Mouse (Mus musculus) lung, postnatal 0 days (tissue): Measurements from ENCODE around the gene Borcs8. TPM values are rescaled to one million over a fixed set of nuclear protein-coding genes. Genes with fewer than 3 reads are reported as not detected.

Experiments used
- ATAC-seq: fragments of 200-750 bp; cut with Nextera tagmentation; 2 replicates; pipeline ENCODE4 v1.8.0; 2017; ENCODE audit warnings: moderate library complexity
- DNase-seq: peaks from one replicate; pipeline ENCODE4 v3.0.0-alpha.2; 2016; ENCODE audit warnings: low spot score
- H3K27ac ChIP-seq: fragments of 300-500 bp; sonication (generic); 2 replicates; pipeline ENCODE4 v1.5.1; 2014; ENCODE audit warnings: antibody characterized with exemption, mild to moderate bottlenecking, low read length, mixed read lengths
- H3K27me3 ChIP-seq: fragments of 300-500 bp; sonication (generic); replicated peaks from 2 replicates; pipeline ENCODE4 v1.6.1; 2014; ENCODE audit warnings: low read length, mixed read lengths; ENCODE audit not compliant: insufficient read depth
- H3K36me3 ChIP-seq: fragments of 300-500 bp; sonication (generic); 2 replicates; pipeline ENCODE4 v1.6.1; 2014; ENCODE audit warnings: low read length, mixed read lengths; ENCODE audit not compliant: insufficient read depth
- H3K4me1 ChIP-seq: fragments of 300-500 bp; sonication (generic); 2 replicates; pipeline ENCODE4 v1.6.1; 2014; ENCODE audit warnings: antibody characterized with exemption, low read depth, low read length, mixed read lengths; ENCODE audit not compliant: insufficient read depth
- H3K4me2 ChIP-seq: fragments of 300-500 bp; sonication (generic); replicated peaks from 2 replicates; pipeline ENCODE4 v1.6.1; 2014; ENCODE audit warnings: low read depth, mild to moderate bottlenecking, low read length, moderate library complexity, mixed read lengths
- H3K4me3 ChIP-seq: fragments of 300-500 bp; sonication (generic); 2 replicates; pipeline ENCODE4 v1.5.1; 2014; ENCODE audit warnings: low read depth, low read length
- H3K9ac ChIP-seq: fragments of 300-500 bp; sonication (generic); replicated peaks from 2 replicates; pipeline ENCODE4 v1.6.1; 2014; ENCODE audit warnings: low read depth, mild to moderate bottlenecking
- H3K9me3 ChIP-seq: fragments of 300-500 bp; sonication (generic); 2 replicates; pipeline ENCODE4 v1.6.1; 2016; ENCODE audit warnings: low read length, mixed read lengths
- CTCF ChIP-seq: IDR thresholded peaks from 2 replicates; pipeline ENCODE4 v1.5.1; 2016; ENCODE audit warnings: antibody characterized with exemption, mild to moderate bottlenecking
- EP300 ChIP-seq: IDR thresholded peaks from 2 replicates; pipeline ENCODE4 v1.6.1; 2016; ENCODE audit warnings: antibody characterized with exemption, mild to moderate bottlenecking, control low read depth
- WGBS: fragments of 180-500 bp; shearing (Covaris S2); extraction: QIAGEN DNeasy Blood & Tissue Kit; methylation state at CpG from one replicate; pipeline ENCODE4 v1.1.7; 2014; 5-methylcytosine and 5-hydroxymethylcytosine counted together
- polyA plus RNA-seq: library from polyadenylated mRNA; unstranded; fragments of >200 nt; fragmentation: Nextera tagmentation; extraction: Ambion mirVana; gene quantifications from 2 replicates; pipeline ENCODE4 v1.2.1, GENCODE M21; 2015

Borcs8 gene
- polyA plus RNA-seq, 1 experiment from 2014 or later, result 34.2 TPM

DNA sequence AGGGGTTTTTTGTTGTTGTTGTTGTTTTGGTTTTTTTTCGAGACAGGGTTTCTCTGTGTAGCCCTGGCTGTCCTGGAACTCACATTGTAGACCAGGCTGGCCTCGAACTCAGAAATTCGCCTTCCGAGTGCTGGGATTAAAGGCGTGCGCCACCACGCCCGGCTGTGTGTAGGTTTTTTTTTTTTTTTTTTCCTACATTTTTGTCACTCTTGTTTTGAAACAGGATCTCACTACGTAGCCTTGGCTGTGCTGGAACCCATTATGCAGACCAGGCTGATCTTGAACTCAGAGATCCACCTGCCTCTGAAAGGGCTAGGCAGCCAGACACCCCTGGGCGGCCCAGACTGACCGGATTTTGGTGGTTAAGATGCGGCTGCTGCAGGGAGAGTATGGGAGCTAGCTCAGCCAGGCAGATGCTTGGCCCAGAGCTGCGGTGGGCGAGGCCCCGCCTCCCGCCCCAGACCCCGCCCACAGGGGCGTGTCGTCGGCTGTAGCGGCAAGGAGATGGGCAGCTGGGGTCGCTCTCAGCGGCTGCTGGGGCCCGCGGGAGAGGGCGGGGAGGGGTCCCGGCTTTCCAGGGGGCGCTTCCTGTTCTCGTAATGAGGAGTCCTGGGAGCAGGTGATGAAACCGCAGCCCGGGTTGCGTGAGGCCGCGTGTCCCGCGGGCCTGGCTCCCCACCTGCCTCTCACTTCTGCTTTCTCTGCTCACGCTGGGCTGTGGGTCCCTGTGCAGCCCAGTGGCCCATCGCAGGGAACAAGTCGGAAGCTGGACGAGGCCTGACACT lies 19.0 kb downstream of the Borcs8 start:
- no peaks in the 10 kb centered on the region for H3K36me3 ChIP-seq
- peak; percentile 90 for ATAC-seq
- DNase-seq, result peak; percentile 72
- no peaks in the 10 kb centered on the region; the same call in 1 of the 2 replicates for H3K4me1 ChIP-seq
- H3K9ac ChIP-seq, result no peak overlapping the region
- no peak overlapping the region for H3K27ac ChIP-seq
- H3K27me3 ChIP-seq, result no peaks in the 10 kb centered on the region
- peak overlapping the region; percentile 78 for H3K4me2 ChIP-seq
- TF ChIP-seq CTCF (no peak), EP300 (no peak)
- 11% methylated on average over 40 of the region's 40 CpGs for WGBS
- H3K4me3 ChIP-seq, result peak overlapping the region; percentile 33
- H3K9me3 ChIP-seq, result no peaks in the 10 kb centered on the region

DNA sequence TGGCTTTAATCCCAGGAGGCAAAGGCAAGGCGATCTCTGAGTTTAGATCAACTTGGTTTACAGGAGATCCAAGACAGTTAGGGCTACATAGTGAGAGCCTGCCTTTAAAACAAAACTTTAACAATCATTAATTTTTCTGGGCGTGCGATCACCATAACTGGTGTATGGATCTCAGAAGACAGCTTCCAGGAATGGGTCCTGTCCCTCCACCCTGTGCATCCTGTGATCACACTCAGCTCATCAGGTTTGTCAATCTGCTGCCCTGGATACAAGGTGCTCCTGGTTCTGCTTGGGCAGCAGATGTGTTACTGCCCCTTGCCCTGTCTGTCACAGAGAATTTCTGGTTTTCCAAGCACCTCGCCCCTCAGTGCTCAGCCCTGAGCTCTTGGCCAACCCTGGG lies 19.9 kb downstream of the Borcs8 start:
- no peak for ATAC-seq
- H3K27me3 ChIP-seq, result no peaks in the 10 kb centered on the region
- H3K4me2 ChIP-seq, result no peak overlapping the region
- H3K4me3 ChIP-seq, result no peak overlapping the region
- no peaks in the 10 kb centered on the region for H3K9me3 ChIP-seq
- H3K9ac ChIP-seq, result no peak overlapping the region
- no peak for DNase-seq
- H3K36me3 ChIP-seq, result no peaks in the 10 kb centered on the region
- TF ChIP-seq CTCF (no peak), EP300 (no peak)
- WGBS, result 85% methylated on average over 4 of the region's 4 CpGs
- no peak overlapping the region for H3K27ac ChIP-seq
- no peaks in the 10 kb centered on the region; the same call in 1 of the 2 replicates for H3K4me1 ChIP-seq

DNA sequence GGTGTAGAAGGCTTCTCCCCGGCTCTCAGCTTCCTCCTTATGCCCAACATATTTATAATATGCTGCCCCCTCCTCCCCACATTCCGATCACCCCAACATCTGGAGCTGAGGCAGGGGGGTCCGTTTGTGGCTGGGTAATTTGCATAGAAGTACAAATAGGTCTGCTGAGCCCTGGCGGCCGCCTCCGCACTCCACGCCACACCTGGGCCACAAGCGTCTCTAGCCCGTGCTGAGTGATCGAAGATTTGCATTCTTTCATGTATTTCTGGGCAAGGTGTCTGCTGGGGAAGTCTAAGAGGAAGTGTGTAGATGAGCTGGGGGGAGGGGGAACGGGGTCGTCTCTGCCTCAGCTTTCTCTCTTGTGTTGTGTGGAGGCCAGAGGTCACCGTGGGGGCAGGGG lies 20.7 kb downstream of the Borcs8 start:
- Histone ChIP-seq H3K27ac (no peak overlapping the region), H3K27me3 (no peaks in the 10 kb centered on the region), H3K4me2 (no peak overlapping the region), H3K9me3 (no peaks in the 10 kb centered on the region), H3K36me3 (no peaks in the 10 kb centered on the region), H3K4me1 (no peaks in the 10 kb centered on the region; the same call in 1 of the 2 replicates), H3K4me3 (no peak overlapping the region), H3K9ac (no peak overlapping the region)
- 53% methylated on average over 13 of the region's 13 CpGs for WGBS
- DNase-seq, result no peak
- no peak for ATAC-seq
- TF ChIP-seq CTCF (no peak), EP300 (no peak)

DNA sequence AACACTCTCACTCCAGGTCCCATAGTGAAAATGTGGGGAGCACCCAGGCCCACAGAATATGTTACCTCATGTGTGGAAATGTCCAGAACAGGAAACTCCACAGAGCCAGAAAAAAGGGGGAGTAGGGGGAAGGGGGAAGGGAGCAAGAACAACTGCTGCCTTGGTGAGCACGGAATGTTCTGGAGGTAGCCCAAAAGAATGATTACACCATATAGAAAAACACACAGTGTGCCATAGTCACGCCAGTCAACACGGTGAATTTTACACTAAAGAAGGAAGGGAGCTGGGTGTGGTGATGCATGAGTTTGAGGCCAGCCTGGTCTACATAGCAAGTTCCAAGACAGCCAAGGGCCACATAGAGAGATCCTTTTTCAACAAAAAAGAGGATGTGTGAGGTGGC lies 24.0 kb downstream of the Borcs8 start:
- peak; percentile 27; the same call in 1 of the 2 replicates for ATAC-seq
- H3K36me3 ChIP-seq, result no peaks in the 10 kb centered on the region
- no peak overlapping the region for H3K9ac ChIP-seq
- TF ChIP-seq EP300 (peak; percentile 71), CTCF (no peak)
- H3K27ac ChIP-seq, result no peak overlapping the region
- H3K4me2 ChIP-seq, result no peak overlapping the region
- peak; percentile 51 for DNase-seq
- H3K4me1 ChIP-seq, result no peaks in the 10 kb centered on the region; the same call in 1 of the 2 replicates
- H3K9me3 ChIP-seq, result no peaks in the 10 kb centered on the region
- H3K4me3 ChIP-seq, result no peak overlapping the region
- WGBS, result 59% methylated on average over 3 of the region's 3 CpGs
- no peaks in the 10 kb centered on the region for H3K27me3 ChIP-seq

DNA sequence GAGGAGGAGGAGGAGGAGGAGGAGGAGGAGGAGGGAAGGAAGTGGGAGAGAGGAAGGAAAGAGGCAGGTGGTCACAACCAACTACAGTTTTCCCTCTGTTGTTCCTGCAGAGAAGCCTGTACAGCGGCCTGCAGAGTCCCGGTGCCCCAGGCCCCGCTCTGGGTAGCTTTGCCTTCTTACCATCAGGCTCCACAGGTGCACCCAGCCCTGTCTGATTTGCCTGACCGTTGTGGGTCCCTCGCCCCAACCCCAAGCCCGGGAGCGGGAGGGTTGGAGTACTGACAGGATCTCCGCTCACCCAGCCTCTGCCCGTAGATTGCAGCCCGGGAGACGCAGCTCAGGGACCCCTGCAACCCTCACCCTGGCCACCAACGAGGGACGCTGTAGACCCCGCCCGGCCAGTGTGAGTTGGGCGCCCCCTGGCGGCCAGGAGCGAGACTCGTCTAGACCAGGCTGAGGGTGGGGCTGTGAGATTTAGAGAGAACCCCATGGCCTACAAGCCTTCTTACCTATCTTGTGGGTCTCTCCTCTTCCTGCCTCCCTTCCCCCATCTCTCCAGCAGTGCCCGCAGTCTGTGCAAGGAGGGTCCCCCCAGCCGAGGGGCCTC lies 27.3 kb downstream of the Borcs8 start:
- peak; percentile 98 for TF ChIP-seq CTCF
- no peak for TF ChIP-seq EP300

DNA sequence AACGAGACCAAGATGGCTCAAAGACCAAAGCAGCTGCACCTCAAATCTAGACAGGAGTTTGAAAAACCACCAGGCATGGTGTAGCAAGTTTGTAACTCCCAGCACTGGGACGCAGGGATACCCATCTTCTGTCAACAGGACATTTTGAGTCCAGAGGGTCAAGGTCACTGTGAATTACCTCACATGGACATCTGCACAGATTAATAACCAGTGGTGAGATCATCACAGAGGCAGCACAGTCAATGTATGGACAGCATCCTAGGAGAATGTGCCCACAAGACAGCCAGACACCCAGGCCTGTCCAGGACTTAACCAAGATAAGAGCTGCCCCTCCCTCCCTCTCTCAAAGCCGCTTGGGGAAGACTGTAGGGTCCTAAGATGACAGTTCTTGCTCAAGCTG lies 30.8 kb downstream of the Borcs8 start:
- Histone ChIP-seq H3K9ac (no peak overlapping the region), H3K4me2 (no peak overlapping the region), H3K27ac (no peak overlapping the region), H3K4me1 (no peaks in the 10 kb centered on the region), H3K4me3 (no peak overlapping the region), H3K36me3 (no peaks in the 10 kb centered on the region), H3K27me3 (no peaks in the 10 kb centered on the region), H3K9me3 (no peaks in the 10 kb centered on the region)
- TF ChIP-seq CTCF, result no peak
- TF ChIP-seq EP300, result no peak
- WGBS, result 67% methylated on average over 3 of the region's 3 CpGs
- DNase-seq (no peak), ATAC-seq (no peak)

More for the DNA sequence above, 27.3 kb downstream of the Borcs8 start:
- no peaks in the 10 kb centered on the region for H3K9me3 ChIP-seq
- H3K36me3 ChIP-seq, result no peaks in the 10 kb centered on the region
- WGBS, result 3% methylated on average over 20 of the region's 21 CpGs
- 0 out of 2 replicates have a peak overlapping the region, but pooled peaks have one; percentile 8 for H3K4me3 ChIP-seq
- no peaks in the 10 kb centered on the region for H3K4me1 ChIP-seq
- H3K4me2 ChIP-seq, result peak overlapping the region; percentile 47
- H3K27me3 ChIP-seq, result no peaks in the 10 kb centered on the region
- no peak overlapping the region for H3K9ac ChIP-seq
- ATAC-seq, result peak; percentile 84
- DNase-seq, result peak; percentile 81
- H3K27ac ChIP-seq, result no peak overlapping the region
